ENCODE assay signal across 32 mouse cellular contexts in genomic region chrX:85768578-85768977, GRCm38 (mm10).
"Had no signal": no experiment of that assay in that cellular context is flagged by ENCODE, and none has a peak within 500 bp of the region (broad histone marks: within the 10 kb centered on the region; RNA-seq: fewer than 3 reads in every experiment).

No protein-coding gene starts in this region.

- ATAC-seq: liver, embryonic 12.5 days; liver, postnatal 0 days; lung, postnatal 0 days; midbrain, embryonic 13.5 days; midbrain, embryonic 15.5 days; midbrain, embryonic 16.5 days had no signal

- H3K9me3 ChIP-seq: limb, embryonic 10.5 days; limb, embryonic 12.5 days; limb, embryonic 13.5 days; limb, embryonic 15.5 days; liver, embryonic 12.5 days; liver, embryonic 13.5 days; liver, embryonic 15.5 days; lung, embryonic 15.5 days; megakaryocyte, embryonic 14.5 days; midbrain, embryonic 10.5 days; midbrain, embryonic 12.5 days; midbrain, embryonic 13.5 days; midbrain, embryonic 15.5 days; neural tube, embryonic 12.5 days had no signal

- H3K36me3 ChIP-seq: limb, embryonic 10.5 days; limb, embryonic 12.5 days; limb, embryonic 13.5 days; limb, embryonic 15.5 days; liver, embryonic 12.5 days; liver, embryonic 13.5 days; liver, embryonic 15.5 days; lung, embryonic 15.5 days; midbrain, embryonic 10.5 days; midbrain, embryonic 12.5 days; midbrain, embryonic 13.5 days; midbrain, embryonic 15.5 days; neural tube, embryonic 12.5 days had no signal

- H3K9ac ChIP-seq: limb, embryonic 12.5 days; limb, embryonic 13.5 days; limb, embryonic 15.5 days; liver, embryonic 12.5 days; liver, embryonic 13.5 days; liver, embryonic 14.5 days; liver, embryonic 15.5 days; liver, postnatal 0 days; lung, embryonic 14.5 days; lung, embryonic 15.5 days; midbrain, embryonic 12.5 days; midbrain, embryonic 13.5 days; midbrain, embryonic 15.5 days; neural tube, embryonic 12.5 days had no signal

- H3K4me1 ChIP-seq: limb, embryonic 10.5 days; limb, embryonic 12.5 days; limb, embryonic 13.5 days; limb, embryonic 15.5 days; liver, embryonic 12.5 days; liver, embryonic 13.5 days; liver, embryonic 15.5 days; lung, embryonic 15.5 days; midbrain, embryonic 10.5 days; midbrain, embryonic 12.5 days; midbrain, embryonic 13.5 days; midbrain, embryonic 15.5 days; neural tube, embryonic 12.5 days had no signal

- H3K4me3 ChIP-seq: limb, embryonic 10.5 days; limb, embryonic 12.5 days; limb, embryonic 13.5 days; limb, embryonic 15.5 days; liver, embryonic 12.5 days; liver, embryonic 13.5 days; liver, embryonic 15.5 days; lung, embryonic 15.5 days; megakaryocyte, embryonic 14.5 days; midbrain, embryonic 10.5 days; midbrain, embryonic 12.5 days; midbrain, embryonic 13.5 days; midbrain, embryonic 15.5 days; myocyte; neural tube, embryonic 12.5 days had no signal

- H3K27me3 ChIP-seq: limb, embryonic 12.5 days; limb, embryonic 13.5 days; limb, embryonic 15.5 days; liver, embryonic 12.5 days; liver, embryonic 13.5 days; liver, embryonic 15.5 days; lung, embryonic 15.5 days; megakaryocyte, embryonic 14.5 days; midbrain, embryonic 12.5 days; midbrain, embryonic 13.5 days; midbrain, embryonic 15.5 days; neural tube, embryonic 12.5 days had no signal

- H3K27ac ChIP-seq: limb, embryonic 10.5 days; limb, embryonic 12.5 days; limb, embryonic 13.5 days; limb, embryonic 15.5 days; liver, embryonic 12.5 days; liver, embryonic 13.5 days; liver, embryonic 14.5 days; liver, embryonic 15.5 days; lung, embryonic 15.5 days; macrophage; midbrain, embryonic 10.5 days; midbrain, embryonic 12.5 days; midbrain, embryonic 13.5 days; midbrain, embryonic 15.5 days; neural tube, embryonic 12.5 days had no signal

- DNase-seq: left cerebral cortex, postnatal 4 days; liver; liver, embryonic 13.5 days; liver, postnatal 0 days; lung, adult 18-20 months; lung, adult 2 months; lung, embryonic 14.5 days; lung, postnatal 10 days; lung, postnatal 14 days; lung, postnatal 36 days; lung, postnatal 4 days; midbrain, embryonic 14.5 days had no signal

- H3K4me2 ChIP-seq: limb, embryonic 12.5 days; limb, embryonic 13.5 days; limb, embryonic 15.5 days; liver, embryonic 11.5 days; liver, embryonic 12.5 days; liver, embryonic 13.5 days; liver, embryonic 15.5 days; lung, embryonic 14.5 days; lung, embryonic 15.5 days; midbrain, embryonic 11.5 days; midbrain, embryonic 12.5 days; midbrain, embryonic 13.5 days; midbrain, embryonic 15.5 days; neural tube, embryonic 12.5 days had no signal
